Mouse (Mus musculus) thymus, adult 2 months (tissue): ENCODE results near the gene Theg. TPM values are rescaled to one million over a fixed set of nuclear protein-coding genes. Genes with fewer than 3 reads are reported as not detected.

Experiments
- DNase-seq: peaks from one replicate; pipeline ENCODE4 v3.0.0; 2021
- H3K27ac ChIP-seq: fragments of 200-500 bp; 2 replicates; pipeline ENCODE4 v1.5.1; 2012; ENCODE audit warnings: low read length, control low read depth; ENCODE audit not compliant: control insufficient read depth, insufficient read depth
- H3K27me3 ChIP-seq: fragments of 200-500 bp; 2 replicates; pipeline ENCODE4 v1.6.1; 2012; ENCODE audit warnings: mild to moderate bottlenecking, low read length, moderate library complexity, mixed read lengths; ENCODE audit not compliant: control insufficient read depth, insufficient read depth
- H3K36me3 ChIP-seq: fragments of 200-500 bp; 2 replicates; pipeline ENCODE4 v1.6.1; 2012; ENCODE audit warnings: mild to moderate bottlenecking, low read length, moderate library complexity; ENCODE audit not compliant: control insufficient read depth, insufficient read depth
- H3K4me1 ChIP-seq: fragments of 200-500 bp; replicated peaks from 2 replicates; pipeline ENCODE4 v1.6.1; 2012; ENCODE audit warnings: low read length; ENCODE audit not compliant: control insufficient read depth, insufficient read depth
- H3K4me3 ChIP-seq: fragments of 200-500 bp; 2 replicates; pipeline ENCODE4 v1.5.1; 2012; ENCODE audit warnings: mild to moderate bottlenecking, low read length, control low read depth, moderate library complexity; ENCODE audit not compliant: control insufficient read depth, insufficient read depth
- CTCF ChIP-seq: fragments of 200-500 bp; IDR thresholded peaks from 2 replicates; pipeline ENCODE4 v1.5.1; 2012; ENCODE audit warnings: mild to moderate bottlenecking, control low read depth, low read length, moderate library complexity, borderline replicate concordance; ENCODE audit not compliant: control insufficient read depth, poor library complexity, insufficient read depth; ENCODE audit errors: extremely low read depth
- POLR2A ChIP-seq: fragments of 200-500 bp; IDR thresholded peaks from 2 replicates; pipeline ENCODE4 v1.6.1; 2012; ENCODE audit warnings: mild to moderate bottlenecking, low read length, control low read depth, moderate library complexity; ENCODE audit not compliant: control insufficient read depth, poor library complexity, insufficient read depth; ENCODE audit errors: extremely low read depth
- WGBS: fragments of 180-500 bp; shearing (Covaris S2); methylation state at CpG from one replicate; pipeline ENCODE4 v1.1.7; 2018; 5-methylcytosine and 5-hydroxymethylcytosine counted together
- polyA plus RNA-seq: library from polyadenylated mRNA; depleted of rRNA; stranded (reverse); fragments of >200 nt; gene quantifications from 2 replicates; pipeline ENCODE4 v1.2.3, GENCODE M21; 2012

The Theg gene
- polyA plus RNA-seq, 1 experiment = not detected

DNA sequence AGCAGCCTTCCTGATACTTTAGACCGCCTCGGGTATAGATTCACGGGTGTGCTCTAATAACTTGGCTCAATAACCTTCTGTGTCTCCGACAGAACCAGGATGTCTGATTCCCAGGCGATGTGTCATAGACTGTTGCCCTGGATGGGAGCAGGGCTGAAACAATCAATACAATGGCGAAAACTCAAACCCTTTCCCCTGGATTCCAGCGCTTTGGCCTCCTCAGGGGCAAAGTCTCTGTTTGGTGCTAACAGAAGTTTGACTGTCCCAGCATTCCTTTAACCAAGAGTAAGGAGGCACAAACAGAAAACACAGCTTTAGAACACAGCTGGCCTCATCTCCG lies 8.4 kb upstream of the Theg start:
- TF ChIP-seq CTCF (no peak), POLR2A (no peak)
- DNase-seq = no peak
- no peaks in the 10 kb centered on the region; the same call in 1 of the 2 replicates for H3K27me3 ChIP-seq
- no peaks in the 10 kb centered on the region for H3K4me1 ChIP-seq
- 73% methylated on average over 8 of the region's 8 CpGs for WGBS
- H3K36me3 ChIP-seq = no peaks in the 10 kb centered on the region
- H3K27ac ChIP-seq = no peak overlapping the region
- H3K4me3 ChIP-seq = no peak overlapping the region

DNA sequence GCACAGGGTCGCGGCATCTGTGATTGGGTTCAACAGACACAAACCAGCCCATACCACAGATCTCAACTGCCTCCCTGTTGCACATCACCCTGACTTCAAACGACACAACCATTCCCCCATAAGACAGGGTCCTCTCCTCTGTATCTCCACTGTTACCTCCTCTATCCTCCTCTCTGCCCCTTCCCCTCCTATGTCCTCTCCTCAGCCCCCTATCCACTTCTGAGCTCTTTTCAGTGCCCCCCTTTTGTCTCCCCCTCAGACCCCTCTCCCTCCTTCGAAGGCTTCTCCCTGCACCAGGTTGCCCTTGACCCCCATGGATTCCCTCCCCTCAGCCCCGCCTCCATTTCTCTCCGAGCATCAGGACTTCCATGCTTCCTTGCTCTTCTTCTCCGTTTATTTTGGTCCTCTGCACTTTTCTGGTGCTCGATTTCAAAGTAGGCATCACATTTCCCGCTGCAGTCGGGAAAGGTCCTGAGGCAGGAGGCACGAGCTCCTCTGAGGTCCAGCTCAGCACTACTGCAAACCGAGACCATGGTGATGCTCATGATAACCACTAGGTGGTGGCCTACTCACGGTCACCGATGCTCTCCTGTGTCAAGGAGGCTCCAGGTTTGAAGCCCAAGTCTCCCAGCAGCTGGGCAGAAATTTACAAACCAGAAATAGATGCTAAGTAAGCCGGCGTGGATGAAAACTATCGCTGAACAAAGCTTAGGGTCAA lies 7.9 kb upstream of the Theg start:
- no peak overlapping the region for H3K4me3 ChIP-seq
- WGBS = 21% methylated on average over 17 of the region's 17 CpGs
- DNase-seq = peak; percentile 29
- H3K27ac ChIP-seq = no peak overlapping the region
- H3K36me3 ChIP-seq = no peaks in the 10 kb centered on the region
- no peaks in the 10 kb centered on the region; the same call in 1 of the 2 replicates for H3K27me3 ChIP-seq
- H3K4me1 ChIP-seq = no peaks in the 10 kb centered on the region
- peak; percentile 69; the same call in 1 of the 2 replicates for TF ChIP-seq CTCF
- no peak for TF ChIP-seq POLR2A

DNA sequence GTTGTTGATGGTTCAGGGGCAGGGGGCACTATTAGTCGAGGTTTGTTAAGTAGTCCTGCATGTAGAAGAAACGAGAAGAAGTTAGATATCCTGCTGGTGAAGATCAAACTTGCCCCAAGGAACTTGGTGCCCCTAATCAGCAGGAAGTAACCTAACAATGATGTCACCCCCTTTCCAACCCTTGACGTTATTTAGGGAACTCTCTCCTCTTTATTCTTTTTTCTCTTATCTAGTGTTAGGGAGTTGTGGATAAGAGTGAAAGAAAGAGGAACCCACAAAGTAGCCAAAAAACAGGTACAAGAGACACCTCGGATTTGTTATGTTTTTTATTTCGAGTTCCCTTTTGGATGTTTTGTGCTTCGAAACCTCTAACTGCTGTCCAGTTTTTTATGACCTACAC lies 7.0 kb upstream of the Theg start:
- WGBS = 23% methylated on average over 6 of the region's 6 CpGs
- Histone ChIP-seq H3K27me3 (no peaks in the 10 kb centered on the region; the same call in 1 of the 2 replicates), H3K36me3 (no peaks in the 10 kb centered on the region), H3K4me3 (no peak overlapping the region), H3K4me1 (no peaks in the 10 kb centered on the region), H3K27ac (no peak overlapping the region)
- DNase-seq = no peak
- TF ChIP-seq POLR2A (no peak), CTCF (no peak)

DNA sequence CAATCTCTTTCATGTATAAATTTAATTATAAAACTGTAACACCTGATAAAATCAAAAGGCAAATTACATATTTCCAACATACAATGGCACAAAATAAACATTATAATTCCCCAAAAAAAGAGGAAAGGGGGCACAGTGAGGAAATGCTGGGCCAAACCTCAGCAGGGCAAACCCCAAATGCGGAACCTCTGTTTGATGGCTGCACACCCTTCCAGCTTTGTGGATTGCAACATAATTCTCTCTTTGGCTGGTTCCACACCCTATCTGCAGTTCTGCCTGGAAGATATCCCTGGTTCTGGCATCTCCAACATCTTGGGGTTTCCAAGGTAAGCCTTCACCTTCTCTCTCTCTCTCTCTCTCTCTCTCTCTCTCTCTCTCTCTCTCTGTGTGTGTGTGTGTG lies 3.6 kb upstream of the Theg start:
- DNase-seq = no peak
- no peaks in the 10 kb centered on the region for H3K27me3 ChIP-seq
- H3K27ac ChIP-seq = no peak overlapping the region
- no peaks in the 10 kb centered on the region for H3K36me3 ChIP-seq
- TF ChIP-seq CTCF (no peak), POLR2A (no peak)
- H3K4me3 ChIP-seq = no peak overlapping the region
- no peaks in the 10 kb centered on the region for H3K4me1 ChIP-seq
- 78% methylated on average over 1 of the region's 1 CpGs for WGBS

- TF ChIP-seq CTCF = no peak
- no peak for TF ChIP-seq POLR2A
- Histone ChIP-seq H3K27me3 (no peaks in the 10 kb centered on the region), H3K4me3 (no peak overlapping the region), H3K27ac (no peak overlapping the region), H3K4me1 (no peaks in the 10 kb centered on the region), H3K36me3 (no peaks in the 10 kb centered on the region)
- DNase-seq = no peak
- 46% methylated on average over 4 of the region's 4 CpGs for WGBS
Observed at GRCm38 (mm10) chr10:79587752-79588126, 608 bp upstream of the Theg start.

GRCm38 (mm10) chr10:79586243-79586642 lies 888 bp downstream of the Theg start:
- Histone ChIP-seq H3K27me3 (no peaks in the 10 kb centered on the region), H3K4me3 (no peak overlapping the region), H3K4me1 (no peaks in the 10 kb centered on the region), H3K36me3 (no peaks in the 10 kb centered on the region), H3K27ac (no peak overlapping the region)
- WGBS = 88% methylated on average over 8 of the region's 8 CpGs
- no peak for DNase-seq
- TF ChIP-seq CTCF = no peak
- TF ChIP-seq POLR2A = no peak

- no peak for TF ChIP-seq POLR2A
- no peak for TF ChIP-seq CTCF
- Histone ChIP-seq H3K27me3 (no peaks in the 10 kb centered on the region), H3K4me1 (no peaks in the 10 kb centered on the region), H3K36me3 (no peaks in the 10 kb centered on the region), H3K27ac (no peak overlapping the region), H3K4me3 (no peak overlapping the region)
- no peak for DNase-seq
- 97% methylated on average over 5 of the region's 5 CpGs for WGBS
Observed at GRCm38 (mm10) chr10:79585723-79586122, 1.4 kb downstream of the Theg start.
